In genomic region chr2:152330858-152331423, GRCm38 (mm10) we compare ENCODE assay signal across 8 mouse cellular contexts. TPM values are rescaled to one million over a fixed set of nuclear protein-coding genes. Genes with fewer than 3 reads are reported as not detected.
DNase-seq lines count a peak whose midpoint lies in the region; ATAC-seq and TF ChIP-seq lines count a peak whose summit lies in the region.

No protein-coding gene starts in this region.

- peaks cover 11% of the 10 kb centered on the region; the same call in 1 of the 2 replicates for H3K4me1 ChIP-seq in kidney, postnatal 0 days (replicated peaks; ENCODE audit: insufficient read depth, low read length)
- H3K4me1 ChIP-seq in cortical plate, adult 2 months (ENCODE audit: control insufficient read depth, insufficient read depth, low read length) = peaks cover 2% of the 10 kb centered on the region; the same call in 1 of the 2 replicates
- H3K4me1 ChIP-seq in hindbrain, embryonic 16.5 days (ENCODE audit: control insufficient read depth, insufficient read depth, low read depth, low read length) = peaks cover 18% of the 10 kb centered on the region
- H3K4me1 ChIP-seq in midbrain, embryonic 14.5 days (ENCODE audit: control insufficient read depth, insufficient read depth, low read length) = peaks cover 19% of the 10 kb centered on the region
- 0 out of 2 replicates have a peak, but pooled peaks cover 2% of the 10 kb centered on the region for H3K4me1 ChIP-seq in lung, adult 2 months (ENCODE audit: control insufficient read depth, insufficient read depth, low read length)

- WGBS in kidney, postnatal 0 days = 55% methylated on average over 7 of the region's 7 CpGs
- WGBS in hindbrain, embryonic 16.5 days = 73% methylated on average over 7 of the region's 7 CpGs
- 78% methylated on average over 7 of the region's 7 CpGs for WGBS in midbrain, embryonic 14.5 days
- WGBS in lung, adult 2 months = 47% methylated on average over 7 of the region's 7 CpGs

- no peaks in the 10 kb centered on the region for H3K27me3 ChIP-seq in kidney, postnatal 0 days (ENCODE audit: insufficient read depth, low read length)
- H3K27me3 ChIP-seq in hindbrain, embryonic 16.5 days (replicated peaks; ENCODE audit: control insufficient read depth, insufficient read depth, low read length) = no peaks in the 10 kb centered on the region
- H3K27me3 ChIP-seq in midbrain, embryonic 14.5 days (ENCODE audit: control insufficient read depth, insufficient read depth, low read length) = no peaks in the 10 kb centered on the region

- DNase-seq in kidney, postnatal 0 days (ENCODE audit: low spot score) = no peak
- no peak for DNase-seq in kidney, postnatal 36 days
- DNase-seq in midbrain, embryonic 14.5 days = no peak
- DNase-seq in natural killer cell, adult 2 months (ENCODE audit: low spot score in 2 of 2) = no peak
- DNase-seq in lung, adult 2 months = no peak
- DNase-seq in layer of hippocampus, adult 9-11 months = no peak

- H3K9ac ChIP-seq in kidney, postnatal 0 days (ENCODE audit: low read depth, low read length) = peak overlapping the region; percentile 83; the same call in 1 of the 2 replicates
- no peak overlapping the region for H3K9ac ChIP-seq in hindbrain, embryonic 16.5 days (ENCODE audit: low read depth, low read length)
- H3K9ac ChIP-seq in midbrain, embryonic 14.5 days (replicated peaks; ENCODE audit: low read length) = peak overlapping the region; percentile 90; the same call in 1 of the 2 replicates

- ATAC-seq in kidney, postnatal 0 days (replicated peaks; ENCODE audit: low FRiP score, low read depth) = no peak
- no peak for ATAC-seq in hindbrain, embryonic 16.5 days
- ATAC-seq in midbrain, embryonic 14.5 days (ENCODE audit: low FRiP score, low TSS enrichment) = no peak

- 0 out of 2 replicates have a peak, but pooled peaks cover 14% of the 10 kb centered on the region for H3K36me3 ChIP-seq in kidney, postnatal 0 days (ENCODE audit: insufficient read depth, low read length)
- peaks cover 15% of the 10 kb centered on the region for H3K36me3 ChIP-seq in hindbrain, embryonic 16.5 days (ENCODE audit: control insufficient read depth, insufficient read depth, low read length)
- H3K36me3 ChIP-seq in midbrain, embryonic 14.5 days (ENCODE audit: control insufficient read depth, insufficient read depth, low read length) = peaks cover 44% of the 10 kb centered on the region

- peak overlapping the region; percentile 69 for H3K4me2 ChIP-seq in kidney, postnatal 0 days (ENCODE audit: low read length)
- H3K4me2 ChIP-seq in hindbrain, embryonic 16.5 days (ENCODE audit: low read length) = peak overlapping the region; percentile 93
- H3K4me2 ChIP-seq in midbrain, embryonic 14.5 days (ENCODE audit: low read length) = peak overlapping the region; percentile 93

- no peaks in the 10 kb centered on the region for H3K9me3 ChIP-seq in kidney, postnatal 0 days (replicated peaks; ENCODE audit: low read length)
- no peaks in the 10 kb centered on the region for H3K9me3 ChIP-seq in hindbrain, embryonic 16.5 days (ENCODE audit: control insufficient read depth, low read length)
- H3K9me3 ChIP-seq in midbrain, embryonic 14.5 days (ENCODE audit: control insufficient read depth, low read length) = no peaks in the 10 kb centered on the region

- TF ChIP-seq CTCF in kidney, postnatal 0 days (IDR thresholded peaks at IDR 0.05; ENCODE audit: low read depth) = no peak
- no peak for TF ChIP-seq CTCF in cortical plate, adult 2 months (IDR thresholded peaks at IDR 0.05; ENCODE audit: extremely low read depth, insufficient read depth, low read length)
- no peak for TF ChIP-seq CTCF in lung, adult 2 months (IDR thresholded peaks at IDR 0.05; ENCODE audit: insufficient read depth, low read length)

- peak overlapping the region; percentile 63 for H3K4me3 ChIP-seq in kidney, postnatal 0 days (replicated peaks; ENCODE audit: low read depth, low read length)
- H3K4me3 ChIP-seq in cortical plate, adult 2 months (ENCODE audit: insufficient read depth, low read length) = 0 out of 2 replicates have a peak overlapping the region, but pooled peaks have one; percentile 81
- H3K4me3 ChIP-seq in hindbrain, embryonic 16.5 days (ENCODE audit: low read length) = peak overlapping the region; percentile 81
- peak overlapping the region; percentile 84 for H3K4me3 ChIP-seq in midbrain, embryonic 14.5 days (replicated peaks; ENCODE audit: low read depth, low read length)
- H3K4me3 ChIP-seq in lung, adult 2 months (replicated peaks; ENCODE audit: extremely low read depth, low read depth, low read length) = no peak overlapping the region

- no peak for TF ChIP-seq POLR2A in cortical plate, adult 2 months (IDR thresholded peaks at IDR 0.05; ENCODE audit: extremely low read depth, insufficient read depth, low read length)
- no peak for TF ChIP-seq POLR2A in lung, adult 2 months (IDR thresholded peaks at IDR 0.05; ENCODE audit: borderline replicate concordance, extremely low read depth, low read depth, low read length)

- no peak overlapping the region for H3K27ac ChIP-seq in kidney, postnatal 0 days
- no peak overlapping the region for H3K27ac ChIP-seq in cortical plate, adult 2 months (ENCODE audit: insufficient read depth, low read length)
- no peak overlapping the region for H3K27ac ChIP-seq in hindbrain, embryonic 16.5 days (ENCODE audit: low read depth, low read length)
- no peak overlapping the region for H3K27ac ChIP-seq in midbrain, embryonic 14.5 days (replicated peaks; ENCODE audit: low read depth, low read length)

RNA-seq across cellular contexts. Expression of gene Rbck1, which starts 1.5 kb away (rescaled TPM):
- polyA plus RNA-seq in kidney, postnatal 0 days (2015; fragmentation: Nextera tagmentation; extraction: Ambion mirVana) = 67.6 and 68.4 TPM in 2 replicates
- 197 and 210 TPM in 2 replicates for polyA plus RNA-seq in cortical plate, adult 2 months (2012; rRNA removed)
- polyA plus RNA-seq in hindbrain, embryonic 16.5 days (2015; fragmentation: Nextera tagmentation; extraction: Ambion mirVana) = 92.1 and 100 TPM in 2 replicates
- polyA plus RNA-seq in midbrain, embryonic 14.5 days (2014; fragmentation: Nextera tagmentation; extraction: Ambion mirVana) = 108 and 109 TPM in 2 replicates
- 268 and 356 TPM in 2 replicates for polyA plus RNA-seq in lung, adult 2 months (2012; rRNA removed)

RNA-seq across cellular contexts. Expression of gene Trib3, which starts 12.9 kb away (rescaled TPM):
- 0.79 and 1.1 TPM in 2 replicates for polyA plus RNA-seq in kidney, postnatal 0 days (2015; fragmentation: Nextera tagmentation; extraction: Ambion mirVana)
- polyA plus RNA-seq in cortical plate, adult 2 months (2012; rRNA removed) = 0.40 and 0.61 TPM in 2 replicates
- polyA plus RNA-seq in hindbrain, embryonic 16.5 days (2015; fragmentation: Nextera tagmentation; extraction: Ambion mirVana) = 2.1 and 2.2 TPM in 2 replicates
- polyA plus RNA-seq in midbrain, embryonic 14.5 days (2014; fragmentation: Nextera tagmentation; extraction: Ambion mirVana) = 0.62 and 1.2 TPM in 2 replicates
- polyA plus RNA-seq in lung, adult 2 months (2012; rRNA removed) = 6.1 and 6.9 TPM in 2 replicates

RNA-seq across cellular contexts. Expression of gene Tbc1d20, which starts 37.3 kb away (rescaled TPM):
- polyA plus RNA-seq in kidney, postnatal 0 days (2015; fragmentation: Nextera tagmentation; extraction: Ambion mirVana) = 30.4 and 31.7 TPM in 2 replicates
- 41.4 and 44.7 TPM in 2 replicates for polyA plus RNA-seq in cortical plate, adult 2 months (2012; rRNA removed)
- 31.2 and 33.9 TPM in 2 replicates for polyA plus RNA-seq in hindbrain, embryonic 16.5 days (2015; fragmentation: Nextera tagmentation; extraction: Ambion mirVana)
- polyA plus RNA-seq in midbrain, embryonic 14.5 days (2014; fragmentation: Nextera tagmentation; extraction: Ambion mirVana) = 23.3 and 28.8 TPM in 2 replicates
- polyA plus RNA-seq in lung, adult 2 months (2012; rRNA removed) = 54.3 and 73.4 TPM in 2 replicates

RNA-seq across cellular contexts. Expression of gene Nrsn2, which starts 45.5 kb away (rescaled TPM):
- 0.60 and 0.68 TPM in 2 replicates for polyA plus RNA-seq in kidney, postnatal 0 days (2015; fragmentation: Nextera tagmentation; extraction: Ambion mirVana)
- polyA plus RNA-seq in cortical plate, adult 2 months (2012; rRNA removed) = 72.3 and 81.3 TPM in 2 replicates
- polyA plus RNA-seq in hindbrain, embryonic 16.5 days (2015; fragmentation: Nextera tagmentation; extraction: Ambion mirVana) = 72.0 and 74.0 TPM in 2 replicates
- polyA plus RNA-seq in midbrain, embryonic 14.5 days (2014; fragmentation: Nextera tagmentation; extraction: Ambion mirVana) = 40.1 and 49.0 TPM in 2 replicates
- polyA plus RNA-seq in lung, adult 2 months (2012; rRNA removed) = 0.17 TPM in 1 of 2 replicates, not detected in the other
